Mouse (Mus musculus) pancreas, adult 10 weeks (tissue): ENCODE data around the gene Txnl4b. TPM values are rescaled to one million over a fixed set of nuclear protein-coding genes. Genes with fewer than 3 reads are reported as not detected.

Experiments used
- polyA plus RNA-seq: library from polyadenylated mRNA; stranded (reverse); fragments of 350-450 nt; fragmentation: Illumina TruSeq; extraction: RNeasy Lipid Tissue Mini Kit (QIAGEN cat#74804); gene quantifications from one replicate; pipeline ENCODE4 v1.2.3, GENCODE M21; 2015; ENCODE audit warnings: low read depth, low replicate concordance; ENCODE audit not compliant: insufficient read depth

Txnl4b gene
- polyA plus RNA-seq: 1.9 TPM

DNA sequence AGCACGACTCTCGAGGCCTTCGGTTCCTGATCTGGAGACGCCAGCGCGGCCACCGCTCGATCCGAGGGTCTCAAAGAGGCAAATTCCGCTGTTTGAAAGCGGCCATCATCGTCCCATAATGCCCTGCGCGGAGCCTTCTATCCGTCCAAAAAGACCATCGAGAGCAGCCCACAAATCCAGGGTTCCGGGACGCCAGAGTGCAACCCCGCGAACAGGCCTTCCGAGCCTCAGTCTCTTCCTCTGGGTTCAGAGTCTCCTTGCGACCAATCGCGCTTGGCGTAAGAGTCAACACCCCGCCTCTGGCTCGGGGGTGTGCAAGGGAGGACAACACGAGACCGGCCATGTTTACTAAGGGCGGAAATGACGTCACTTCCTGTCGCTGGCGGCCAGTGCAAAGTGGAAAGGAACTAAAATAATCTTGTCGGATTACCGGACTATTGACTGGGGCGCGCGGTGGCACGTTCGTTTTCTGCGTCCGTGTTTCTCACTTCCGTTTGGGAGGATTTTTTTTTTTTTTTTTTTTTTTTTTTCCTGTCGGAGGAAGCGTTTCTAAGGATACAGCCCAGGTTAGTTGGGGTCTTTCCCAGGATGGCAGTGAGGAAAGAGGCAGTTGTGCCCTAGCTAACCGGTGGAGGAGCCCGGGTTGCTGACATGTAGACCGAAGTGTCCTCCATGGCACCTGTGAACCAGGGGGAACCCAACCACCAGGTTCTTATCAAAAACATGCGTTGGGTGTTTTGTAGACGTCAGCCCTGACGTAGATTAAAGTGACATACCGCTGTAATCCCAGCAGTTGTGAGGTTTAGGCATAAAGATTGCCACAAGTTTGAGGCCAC lies at the start of gene Txnl4b, which contains the start of gene Dhx38:
TSS of gene Txnl4b (plus strand) at position 395 of the 836 bp plus-strand sequence.
TSS of gene Dhx38 (minus strand) at position 364 of the 836 bp plus-strand sequence.

DNA sequence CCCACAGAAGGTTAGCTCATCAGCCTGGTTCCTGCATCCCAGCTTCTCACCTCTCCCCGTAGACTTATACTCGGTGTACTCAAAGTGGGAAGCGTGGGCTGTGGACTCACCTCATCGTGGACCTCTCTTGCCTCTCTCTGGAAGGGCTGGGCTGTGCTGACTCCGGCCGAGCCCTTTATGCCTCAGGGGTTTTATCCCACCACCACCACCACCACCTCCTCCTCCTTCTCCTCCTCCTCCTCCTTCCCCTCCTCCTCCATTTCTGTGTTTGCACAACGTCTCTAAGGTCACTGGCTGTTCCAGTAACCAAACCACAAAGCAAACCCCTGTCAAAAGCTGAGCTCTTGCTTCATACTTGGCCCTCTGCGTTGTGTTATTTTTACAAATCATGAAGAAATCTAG lies 13.2 kb downstream of the Txnl4b start, which contains the start of gene Hp:
TSS of gene Hp (minus strand) at position 273 of the 402 bp plus-strand sequence.

GRCm38 (mm10) chr8:109608271-109609152 lies 42.8 kb downstream of the Txnl4b start, which contains the start of gene Dhodh:
TSS of gene Dhodh (minus strand) at chr8:109608673.

GRCm38 (mm10) chr8:109614243-109615210 lies 48.8 kb downstream of the Txnl4b start, which contains the start of gene Pkd1l3:
TSS of gene Pkd1l3 (plus strand) at chr8:109614517.

Other genes starting within 250 kb of the Txnl4b start
- gene Pmfbp1, start 71.9 kb upstream of the Txnl4b start, polyA plus RNA-seq: not detected
- 3.5 TPM for gene Dhx38, start within 50 bp of the Txnl4b start, polyA plus RNA-seq
- 14.1 TPM for gene Hp, start 13.3 kb downstream of the Txnl4b start, polyA plus RNA-seq
- gene Dhodh, start 42.8 kb downstream of the Txnl4b start, polyA plus RNA-seq: 5.6 TPM
- gene Pkd1l3, start 48.6 kb downstream of the Txnl4b start, polyA plus RNA-seq: not detected
- 22.8 TPM for gene Ist1, start 127.4 kb downstream of the Txnl4b start, polyA plus RNA-seq
- 4.0 TPM for gene Zfp821, start 139.7 kb downstream of the Txnl4b start, polyA plus RNA-seq
- 2.8 TPM for gene Atxn1l, start 171.8 kb downstream of the Txnl4b start, polyA plus RNA-seq
- 20.7 TPM for gene Ap1g1, start 212.7 kb downstream of the Txnl4b start, polyA plus RNA-seq